Mouse (Mus musculus) CH12.LX (cell line): ENCODE results near the gene Mfap2. TPM values are rescaled to one million over a fixed set of nuclear protein-coding genes. Genes with fewer than 3 reads are reported as not detected.

Source experiments
- DNase-seq: peaks from one replicate; pipeline ENCODE4 v3.0.0-alpha.2; 2013; ENCODE audit errors: extremely low read depth
- H3K27ac ChIP-seq: 2 replicates; pipeline ENCODE4 v1.5.1; 2012; ENCODE audit warnings: low read depth, mild to moderate bottlenecking, control low read depth, moderate library complexity; ENCODE audit not compliant: insufficient read depth
- H3K27me3 ChIP-seq: replicated peaks from 2 replicates; pipeline ENCODE3; 2012; ENCODE audit warnings: inconsistent platforms
- H3K36me3 ChIP-seq, 2 experiments: replicated peaks in 1 of 2; 2 replicates each; pipeline versions ENCODE3 to v1.6.1; 2012; ENCODE audit warnings: inconsistent platforms in 1 of 2, low read length in 1 of 2, mild to moderate bottlenecking in 1 of 2, mixed read lengths in 1 of 2, moderate library complexity in 1 of 2; ENCODE audit not compliant: control insufficient read depth in 1 of 2, insufficient read depth in 1 of 2
- H3K4me1 ChIP-seq, 2 experiments: 2 replicates each; pipeline ENCODE4 v1.6.1; 2012; ENCODE audit warnings: inconsistent platforms in 1 of 2, moderate library complexity in 1 of 2; ENCODE audit not compliant: insufficient read depth in 2 of 2, control insufficient read depth in 1 of 2
- H3K4me2 ChIP-seq: 2 replicates; pipeline ENCODE4 v1.6.1; 2012; ENCODE audit warnings: low read depth, mild to moderate bottlenecking, control low read depth; ENCODE audit not compliant: poor library complexity, insufficient read depth, severe bottlenecking
- H3K4me3 ChIP-seq, 3 experiments: fragments of 150-350 bp in 1 of 3; sonication (generic) in 1 of 3; replicated peaks in 1 of 3; 2 replicates each; pipeline versions ENCODE3 to v1.5.1; 2011 to 2012; ENCODE audit warnings: low read depth in 2 of 3, low read length in 2 of 3, mild to moderate bottlenecking in 2 of 3, moderate library complexity in 2 of 3, control low read depth in 1 of 3, improper control_type of control experiment in 1 of 3, inconsistent platforms in 1 of 3, mixed read lengths in 1 of 3; ENCODE audit not compliant: poor library complexity in 1 of 3
- H3K79me2 ChIP-seq: replicated peaks from 2 replicates; pipeline ENCODE4 v1.6.1; 2012; ENCODE audit warnings: mild to moderate bottlenecking, moderate library complexity; ENCODE audit not compliant: control insufficient read depth, poor library complexity, insufficient read depth, severe bottlenecking; ENCODE audit errors: extremely low read depth
- H3K9ac ChIP-seq: 2 replicates; pipeline ENCODE4 v1.6.1; 2012; ENCODE audit warnings: low read depth, mild to moderate bottlenecking, control low read depth, moderate library complexity; ENCODE audit not compliant: insufficient read depth
- H3K9me3 ChIP-seq: replicated peaks from 2 replicates; pipeline ENCODE3; 2012; ENCODE audit warnings: low read length, inconsistent platforms, mixed read lengths
- BHLHE40 ChIP-seq: IDR thresholded peaks from 2 replicates; pipeline ENCODE4 v1.6.1; 2011; ENCODE audit warnings: mild to moderate bottlenecking, low read depth, low read length, improper control_type of control experiment
- CHD2 ChIP-seq: IDR thresholded peaks from 2 replicates; pipeline ENCODE4 v1.6.1; 2011; ENCODE audit warnings: low read length, improper control_type of control experiment
- E2F4 ChIP-seq: IDR thresholded peaks from 2 replicates; pipeline ENCODE4 v1.6.1; 2011; ENCODE audit warnings: low read depth, low read length, improper control_type of control experiment; ENCODE audit not compliant: insufficient replicate concordance
- ELF1 ChIP-seq: IDR thresholded peaks from 2 replicates; pipeline ENCODE4 v1.6.1; 2014; ENCODE audit warnings: low read depth, mild to moderate bottlenecking, inconsistent platforms, low read length, improper control_type of control experiment
- EP300 ChIP-seq: IDR thresholded peaks from 2 replicates; pipeline ENCODE4 v1.6.1; 2011; ENCODE audit warnings: low read length, improper control_type of control experiment
- ETS1 ChIP-seq: conservative IDR thresholded peaks from 2 replicates; pipeline ENCODE4 v1.6.1; 2012; ENCODE audit warnings: low read depth, mild to moderate bottlenecking, inconsistent platforms, low read length, improper control_type of control experiment, moderate library complexity
- HCFC1 ChIP-seq: IDR thresholded peaks from 2 replicates; pipeline ENCODE4 v1.6.1; 2012; ENCODE audit warnings: low read depth, mild to moderate bottlenecking, inconsistent platforms, low read length, improper control_type of control experiment
- IRF4 ChIP-seq: IDR thresholded peaks from 2 replicates; pipeline ENCODE4 v1.6.1; 2014; ENCODE audit warnings: low read depth, mild to moderate bottlenecking, inconsistent platforms, low read length, improper control_type of control experiment
- JUN ChIP-seq: IDR thresholded peaks from 2 replicates; pipeline ENCODE4 v1.6.1; 2011; ENCODE audit warnings: low read depth, mild to moderate bottlenecking, low read length, improper control_type of control experiment, moderate library complexity; ENCODE audit not compliant: insufficient read depth
- JUND ChIP-seq: conservative IDR thresholded peaks from 2 replicates; pipeline ENCODE4 v1.6.1; 2011; ENCODE audit warnings: low read depth, low read length, improper control_type of control experiment
- KAT2A ChIP-seq: IDR thresholded peaks from 2 replicates; pipeline ENCODE4 v1.6.1; 2012; ENCODE audit warnings: low read length, improper control_type of control experiment, inconsistent platforms; ENCODE audit not compliant: insufficient replicate concordance
- MAFK ChIP-seq: IDR thresholded peaks from 2 replicates; pipeline ENCODE4 v1.6.1; 2011; ENCODE audit warnings: low read length, improper control_type of control experiment; ENCODE audit not compliant: insufficient replicate concordance
- MAX ChIP-seq: IDR thresholded peaks from 2 replicates; pipeline ENCODE4 v1.6.1; 2011; ENCODE audit warnings: low read length, improper control_type of control experiment
- MAZ ChIP-seq: IDR thresholded peaks from 2 replicates; pipeline ENCODE4 v1.6.1; 2012; ENCODE audit warnings: low read depth, mild to moderate bottlenecking, inconsistent platforms, low read length, improper control_type of control experiment, moderate library complexity
- MEF2A ChIP-seq: IDR thresholded peaks from 2 replicates; pipeline ENCODE4 v1.6.1; 2014; ENCODE audit warnings: low read depth, mild to moderate bottlenecking, inconsistent platforms, low read length, improper control_type of control experiment, borderline replicate concordance
- MXI1 ChIP-seq: IDR thresholded peaks from 2 replicates; pipeline ENCODE4 v1.6.1; 2011; ENCODE audit warnings: mild to moderate bottlenecking, low read depth, low read length, improper control_type of control experiment
- MYC ChIP-seq: IDR thresholded peaks from 2 replicates; pipeline ENCODE4 v1.6.1; 2011; ENCODE audit warnings: low read depth, mild to moderate bottlenecking, improper control_type of control experiment, low read length
- NRF1 ChIP-seq: IDR thresholded peaks from 2 replicates; pipeline ENCODE4 v1.6.1; 2014; ENCODE audit warnings: low read depth, mild to moderate bottlenecking, inconsistent platforms, low read length, improper control_type of control experiment, moderate library complexity
- POLR2A ChIP-seq: IDR thresholded peaks from 2 replicates; pipeline ENCODE4 v1.6.1; 2011; ENCODE audit warnings: low read depth, mild to moderate bottlenecking, improper control_type of control experiment, low read length
- POLR2AphosphoS2 ChIP-seq: IDR thresholded peaks from 2 replicates; pipeline ENCODE4 v1.6.1; 2011; ENCODE audit warnings: low read depth, low read length, improper control_type of control experiment
- RCOR1 ChIP-seq: conservative IDR thresholded peaks from 2 replicates; pipeline ENCODE4 v1.6.1; 2012; ENCODE audit warnings: low read depth, mild to moderate bottlenecking, inconsistent platforms, low read length, improper control_type of control experiment
- SIN3A ChIP-seq: IDR thresholded peaks from 2 replicates; pipeline ENCODE4 v1.6.1; 2012; ENCODE audit warnings: low read length, improper control_type of control experiment, inconsistent platforms
- TCF12 ChIP-seq: IDR thresholded peaks from 2 replicates; pipeline ENCODE4 v1.6.1; 2014; ENCODE audit warnings: low read depth, mild to moderate bottlenecking, inconsistent platforms, low read length, improper control_type of control experiment
- UBTF ChIP-seq: IDR thresholded peaks from 2 replicates; pipeline ENCODE4 v1.6.1; 2012; ENCODE audit warnings: low read depth, mild to moderate bottlenecking, inconsistent platforms, low read length, improper control_type of control experiment, moderate library complexity
- USF1 ChIP-seq: IDR thresholded peaks from 2 replicates; pipeline ENCODE4 v1.6.1; 2014; ENCODE audit warnings: low read depth, mild to moderate bottlenecking, inconsistent platforms, low read length, improper control_type of control experiment
- USF2 ChIP-seq: conservative IDR thresholded peaks from 2 replicates; pipeline ENCODE4 v1.6.1; 2011; ENCODE audit warnings: low read depth, low read length, improper control_type of control experiment
- ZC3H11A ChIP-seq: IDR thresholded peaks from 2 replicates; pipeline ENCODE4 v1.6.1; 2012; ENCODE audit warnings: low read depth, mild to moderate bottlenecking, inconsistent platforms, low read length, improper control_type of control experiment
- ZKSCAN1 ChIP-seq: IDR thresholded peaks from 2 replicates; pipeline ENCODE4 v1.6.1; 2012; ENCODE audit warnings: low read depth, inconsistent platforms, low read length, improper control_type of control experiment, borderline replicate concordance
- ZNF384 ChIP-seq: IDR thresholded peaks from 2 replicates; pipeline ENCODE4 v1.6.1; 2012; ENCODE audit warnings: low read depth, low read length, improper control_type of control experiment, inconsistent platforms
- dilution Hi-C: fragments of 300-500 bp; cut with MboI; formaldehyde crosslinking; loops from 2 replicates; pipeline ENCODE4 v1.14.3; 2020; ENCODE audit warnings: low sequenced_read_pairs; ENCODE audit not compliant: extremely low pct_unique_long_range_greater_than_20kb, extremely low pct_ligation_motif_present
- in situ Hi-C: fragments of 300-500 bp; cut with MboI; formaldehyde crosslinking; loops from 3 replicates; pipeline ENCODE4 v1.14.3; 2019; ENCODE audit warnings: low sequenced_read_pairs, low pct_ligation_motif_present, low pct_unique_long_range_greater_than_20kb, mixed read lengths
- polyA plus RNA-seq: library from polyadenylated mRNA; unstranded; fragments of >175 nt; gene quantifications from 2 replicates; pipeline ENCODE4 v1.2.1, GENCODE M21; 2012; ENCODE audit warnings: low read depth; ENCODE audit not compliant: insufficient read length
- total RNA-seq, 2 experiments: library from RNA; depleted of rRNA; stranded (reverse); fragments of 300-350 nt in 1 of 2; fragments of >200 nt in 1 of 2; gene quantifications; 2 replicates each; pipeline ENCODE4 v1.2.3; 2012 to 2014

Mfap2 gene
- total and polyA plus RNA-seq, 3 experiments = not detected

- H3K27ac ChIP-seq = peak overlapping the region; percentile 74
- in situ Hi-C loops = no loop called here
- peaks cover 23% of the 10 kb centered on the region for H3K9me3 ChIP-seq
- peaks cover 17 to 33% of the 10 kb centered on the region in 2 experiments for H3K36me3 ChIP-seq
- peaks cover 13 to 36% of the 10 kb centered on the region in 2 experiments for H3K4me1 ChIP-seq
- DNase-seq = no peak
- no peak overlapping the region for H3K9ac ChIP-seq
- peaks cover 3% of the 10 kb centered on the region for H3K27me3 ChIP-seq
- H3K4me2 ChIP-seq = peak overlapping the region; percentile 35; the same call in 1 of the 2 replicates
- TF ChIP-seq USF2 (no peak), MAFK (no peak), SIN3A (no peak), E2F4 (no peak), IRF4 (no peak), MXI1 (no peak), USF1 (no peak), JUN (no peak), KAT2A (no peak), ZKSCAN1 (no peak), POLR2A (no peak), CHD2 (no peak), ETS1 (no peak), EP300 (no peak), RCOR1 (no peak), JUND (no peak)
- TF ChIP-seq, all 38 proteins: peak for 0
- H3K79me2 ChIP-seq = peaks cover 5% of the 10 kb centered on the region; the same call in 1 of the 2 replicates
- no peak overlapping the region for H3K4me3 ChIP-seq
- dilution Hi-C loops = no loop called here
Measured at GRCm38 (mm10) chr4:140982808-140983207, 27.4 kb upstream of the Mfap2 start.

GRCm38 (mm10) chr4:140983442-140983841, 26.8 kb upstream of the Mfap2 start:
- H3K4me1 ChIP-seq = peaks cover 13 to 40% of the 10 kb centered on the region in 2 experiments
- peaks cover 3% of the 10 kb centered on the region for H3K27me3 ChIP-seq
- H3K4me3 ChIP-seq = peak overlapping the region in 1 of 3 experiments; percentile 9
- in situ Hi-C loops = no loop called here
- peaks cover 5% of the 10 kb centered on the region; the same call in 1 of the 2 replicates for H3K79me2 ChIP-seq
- no peak overlapping the region for H3K9ac ChIP-seq
- H3K36me3 ChIP-seq = peaks cover 13 to 27% of the 10 kb centered on the region in 2 experiments
- DNase-seq = peak; percentile 95
- peak overlapping the region; percentile 1; the same call in 1 of the 2 replicates for H3K4me2 ChIP-seq
- H3K27ac ChIP-seq = peak overlapping the region; percentile 74
- H3K9me3 ChIP-seq = peaks cover 23% of the 10 kb centered on the region
- dilution Hi-C loops = no loop called here
- TF ChIP-seq TCF12 = peak; percentile 100
- TF ChIP-seq UBTF = peak; percentile 77; the same call in 1 of the 2 replicates
- no peak; the same call in 1 of the 2 replicates for TF ChIP-seq HCFC1
- no peak for TF ChIP-seq JUND
- peak; percentile 61 for TF ChIP-seq MAX
- peak; percentile 68; the same call in 1 of the 2 replicates for TF ChIP-seq CHD2
- 0 out of 2 replicates have a peak, but pooled peaks have one; percentile 52 for TF ChIP-seq MAFK
- TF ChIP-seq MYC = peak; percentile 73; the same call in 1 of the 2 replicates
- TF ChIP-seq JUN = peak; percentile 19; the same call in 1 of the 2 replicates
- peak; percentile 67; the same call in 1 of the 2 replicates for TF ChIP-seq MXI1
- peak; percentile 91 for TF ChIP-seq IRF4
- peak; percentile 17; the same call in 1 of the 2 replicates for TF ChIP-seq ELF1
- TF ChIP-seq BHLHE40 = peak; percentile 100
- TF ChIP-seq NRF1 = peak; percentile 27; the same call in 1 of the 2 replicates
- TF ChIP-seq RCOR1 = peak; percentile 87
- no peak; the same call in 1 of the 2 replicates for TF ChIP-seq SIN3A
- no peak for TF ChIP-seq ZNF384
- 0 out of 2 replicates have a peak, but pooled peaks have one; percentile 66 for TF ChIP-seq MAZ
- no peak for TF ChIP-seq POLR2AphosphoS2
- peak; percentile 92 for TF ChIP-seq EP300
- TF ChIP-seq ETS1 = peak; percentile 91
- TF ChIP-seq ZC3H11A = no peak
- no peak for TF ChIP-seq ZKSCAN1
- TF ChIP-seq MEF2A = peak; percentile 88
- peak; percentile 27 for TF ChIP-seq USF1
